Mouse (Mus musculus): ENCODE measurements at regions not wholly inside any gene's neighbourhood (a gene's known extent, or its start where the extent isn't known, plus 50 kb on each side); places are given as distances from the start of the nearest gene placed in this dataset.

DNA sequence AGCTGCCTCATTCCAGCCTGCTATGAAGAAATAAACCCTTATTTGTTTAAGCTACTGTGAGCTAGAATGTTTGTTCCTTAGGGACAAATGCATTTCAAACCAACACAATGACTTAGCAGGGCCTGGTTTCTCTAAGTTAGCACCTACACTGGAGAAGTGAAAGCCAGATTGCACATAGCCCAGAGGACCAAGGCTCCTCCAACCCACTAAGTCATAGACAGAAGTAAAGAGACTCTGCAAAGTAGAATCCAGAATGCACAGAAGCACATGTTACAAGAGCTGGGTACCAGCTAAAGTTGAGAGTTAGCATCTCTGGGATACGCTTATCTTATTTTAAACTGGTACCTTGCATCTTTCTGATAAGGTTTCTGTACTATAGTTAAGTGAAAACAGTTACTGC is 443.4 kb upstream of the Jarid2 start:
- H3K4me3 ChIP-seq (ENCODE audit: insufficient read depth, low read length), result no peak overlapping the region
- peaks cover 4% of the 10 kb centered on the region for H3K4me1 ChIP-seq (ENCODE audit: control insufficient read depth, insufficient read depth, low read length)
- no peak for TF ChIP-seq CTCF (IDR thresholded peaks at IDR 0.05; ENCODE audit: extremely low read depth, insufficient read depth, low read length)
- no peak for TF ChIP-seq POLR2A (IDR thresholded peaks at IDR 0.05; ENCODE audit: extremely low read depth, insufficient read depth, low read length)
- no peak overlapping the region for H3K27ac ChIP-seq (ENCODE audit: insufficient read depth, low read length)

DNA sequence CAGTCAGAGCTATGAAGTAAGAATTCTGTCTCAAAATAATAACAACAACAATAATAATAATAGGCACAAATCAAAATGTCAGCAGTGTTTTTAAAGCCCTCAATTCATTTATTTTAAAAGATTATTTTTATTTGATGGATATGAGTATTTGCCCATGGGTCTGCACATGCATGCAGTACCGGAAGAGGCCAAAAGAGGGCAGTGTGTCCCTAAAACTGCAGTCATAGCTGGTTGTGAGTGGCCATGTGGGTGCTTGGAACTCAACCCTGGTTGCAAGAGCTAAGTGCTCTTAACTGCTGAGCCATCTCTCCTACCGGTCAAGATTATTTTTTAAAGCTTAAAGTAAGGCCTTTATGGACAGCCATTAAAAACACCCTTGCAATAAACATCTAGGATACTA is 439.1 kb upstream of the Jarid2 start:
- no peaks in the 10 kb centered on the region; the same call in 1 of the 2 replicates for H3K4me1 ChIP-seq (ENCODE audit: control insufficient read depth, insufficient read depth, low read length)
- H3K27ac ChIP-seq (ENCODE audit: insufficient read depth, low read length), result no peak overlapping the region
- TF ChIP-seq POLR2A (IDR thresholded peaks at IDR 0.05; ENCODE audit: extremely low read depth, insufficient read depth, low read length) (no peak), CTCF (IDR thresholded peaks at IDR 0.05; ENCODE audit: extremely low read depth, insufficient read depth, low read length) (peak; percentile 23)
- H3K4me3 ChIP-seq (ENCODE audit: insufficient read depth, low read length), result no peak overlapping the region

DNA sequence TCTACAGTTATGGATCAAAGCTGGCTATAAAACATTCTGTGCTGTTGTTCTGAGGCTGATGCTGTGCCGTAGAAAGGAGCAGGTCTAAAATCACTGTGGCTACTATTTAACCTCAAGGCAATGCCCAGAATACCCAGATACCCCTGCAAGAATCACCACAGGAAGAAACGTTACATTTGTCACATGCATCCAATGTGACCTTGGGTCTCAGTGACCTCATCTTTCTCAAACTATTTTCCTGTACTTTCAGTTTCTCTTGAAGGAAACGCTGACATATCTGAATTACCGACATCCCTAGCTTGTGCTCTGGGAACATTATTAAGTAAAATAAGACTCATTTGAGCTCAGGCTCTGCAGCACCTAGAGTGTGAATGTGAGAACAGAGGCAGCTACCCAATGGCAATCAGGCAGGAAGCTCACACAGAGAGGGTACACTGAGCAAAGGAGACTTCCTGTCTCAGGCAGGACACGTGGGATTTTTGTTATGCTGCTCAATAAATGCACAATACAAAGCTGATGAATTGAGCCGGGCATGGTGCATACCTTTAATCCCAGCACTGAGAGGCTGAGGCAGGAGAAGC is 436.7 kb upstream of the Jarid2 start:
- H3K4me3 ChIP-seq (ENCODE audit: insufficient read depth, low read length), result no peak overlapping the region
- no peaks in the 10 kb centered on the region; the same call in 1 of the 2 replicates for H3K4me1 ChIP-seq (ENCODE audit: control insufficient read depth, insufficient read depth, low read length)
- no peak overlapping the region for H3K27ac ChIP-seq (ENCODE audit: insufficient read depth, low read length)
- TF ChIP-seq POLR2A (IDR thresholded peaks at IDR 0.05; ENCODE audit: extremely low read depth, insufficient read depth, low read length) (no peak), CTCF (IDR thresholded peaks at IDR 0.05; ENCODE audit: extremely low read depth, insufficient read depth, low read length) (no peak)

DNA sequence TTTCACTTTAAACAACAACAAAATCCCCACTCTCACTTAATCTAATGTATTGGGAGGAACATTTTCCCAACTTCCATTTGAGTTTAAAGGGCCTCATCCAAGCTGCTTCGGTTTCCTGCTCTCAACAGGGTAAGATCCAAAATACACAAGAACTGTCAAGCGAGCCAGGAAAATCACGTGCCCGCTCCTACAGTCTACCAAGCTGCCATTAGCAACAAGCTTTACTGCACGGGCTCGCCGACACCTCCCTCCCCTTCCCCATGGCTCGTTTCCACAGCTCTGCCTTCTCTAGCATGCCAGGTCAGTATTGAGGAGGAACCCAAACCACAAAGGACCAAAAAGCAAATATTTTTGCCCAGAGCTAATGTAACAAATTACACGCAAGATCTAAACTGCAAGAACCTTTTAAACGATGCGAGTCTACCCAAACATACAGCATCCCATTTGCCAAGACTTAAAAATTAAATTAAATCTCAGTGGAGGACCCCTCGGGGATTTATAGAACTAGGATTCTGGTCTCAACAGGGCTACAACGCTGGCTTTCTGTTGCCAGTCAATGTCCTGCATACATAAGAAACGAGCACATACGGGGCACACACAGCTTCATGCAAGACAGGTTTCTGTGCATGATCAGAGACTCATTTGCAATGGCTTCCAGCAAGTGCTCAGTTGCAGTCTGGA is 435.4 kb upstream of the Jarid2 start:
- H3K27ac ChIP-seq (ENCODE audit: insufficient read depth, low read length), result no peak overlapping the region
- no peaks in the 10 kb centered on the region; the same call in 1 of the 2 replicates for H3K4me1 ChIP-seq (ENCODE audit: control insufficient read depth, insufficient read depth, low read length)
- TF ChIP-seq POLR2A (IDR thresholded peaks at IDR 0.05; ENCODE audit: extremely low read depth, insufficient read depth, low read length), result no peak
- TF ChIP-seq CTCF (IDR thresholded peaks at IDR 0.05; ENCODE audit: extremely low read depth, insufficient read depth, low read length), result no peak
- no peak overlapping the region for H3K4me3 ChIP-seq (ENCODE audit: insufficient read depth, low read length)

DNA sequence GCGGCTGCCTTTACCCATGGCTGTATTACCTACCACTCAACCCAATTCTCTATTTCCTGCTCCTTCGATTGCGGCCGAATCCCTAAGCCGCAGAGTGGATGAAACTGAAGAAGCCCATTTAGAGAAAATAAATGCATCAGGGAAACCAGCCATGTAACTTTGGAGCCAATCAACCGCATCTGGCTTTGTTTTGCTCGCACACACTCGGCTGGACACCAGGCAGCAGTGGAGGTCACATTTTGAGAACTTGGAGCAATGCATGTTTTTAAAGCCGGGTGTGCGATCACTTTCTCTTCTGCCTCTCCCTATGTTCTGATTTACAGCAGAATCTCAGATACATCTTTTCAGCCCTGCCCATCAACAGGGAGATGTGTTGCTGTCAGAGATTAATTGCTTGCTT is 433.7 kb upstream of the Jarid2 start:
- no peaks in the 10 kb centered on the region; the same call in 1 of the 2 replicates for H3K4me1 ChIP-seq (ENCODE audit: control insufficient read depth, insufficient read depth, low read length)
- no peak for TF ChIP-seq POLR2A (IDR thresholded peaks at IDR 0.05; ENCODE audit: extremely low read depth, insufficient read depth, low read length)
- no peak for TF ChIP-seq CTCF (IDR thresholded peaks at IDR 0.05; ENCODE audit: extremely low read depth, insufficient read depth, low read length)
- H3K27ac ChIP-seq (ENCODE audit: insufficient read depth, low read length), result no peak overlapping the region
- no peak overlapping the region for H3K4me3 ChIP-seq (ENCODE audit: insufficient read depth, low read length)

DNA sequence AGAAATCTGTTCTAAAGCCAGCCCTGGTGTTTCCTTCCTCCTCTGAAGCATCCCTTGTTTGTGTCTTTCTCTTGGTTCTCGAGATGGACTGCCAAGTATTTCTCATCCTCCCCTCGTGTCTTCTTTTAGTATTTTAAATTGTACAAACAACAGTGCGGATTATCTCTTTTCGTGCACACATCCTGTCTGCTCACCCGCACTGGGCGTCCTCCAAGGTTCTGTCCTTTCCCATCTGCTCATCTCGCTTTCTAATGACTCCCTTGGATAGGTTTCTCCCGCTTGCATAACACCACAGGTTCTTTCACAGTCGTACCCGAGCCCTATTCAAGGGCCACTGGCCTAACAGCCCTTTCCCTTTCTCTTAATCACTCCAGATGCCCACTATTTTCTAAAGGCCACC is 428.7 kb upstream of the Jarid2 start:
- Histone ChIP-seq H3K27ac (ENCODE audit: insufficient read depth, low read length) (no peak overlapping the region), H3K4me3 (ENCODE audit: insufficient read depth, low read length) (no peak overlapping the region), H3K4me1 (ENCODE audit: control insufficient read depth, insufficient read depth, low read length) (no peaks in the 10 kb centered on the region)
- TF ChIP-seq POLR2A (IDR thresholded peaks at IDR 0.05; ENCODE audit: extremely low read depth, insufficient read depth, low read length), result no peak
- TF ChIP-seq CTCF (IDR thresholded peaks at IDR 0.05; ENCODE audit: extremely low read depth, insufficient read depth, low read length), result no peak

DNA sequence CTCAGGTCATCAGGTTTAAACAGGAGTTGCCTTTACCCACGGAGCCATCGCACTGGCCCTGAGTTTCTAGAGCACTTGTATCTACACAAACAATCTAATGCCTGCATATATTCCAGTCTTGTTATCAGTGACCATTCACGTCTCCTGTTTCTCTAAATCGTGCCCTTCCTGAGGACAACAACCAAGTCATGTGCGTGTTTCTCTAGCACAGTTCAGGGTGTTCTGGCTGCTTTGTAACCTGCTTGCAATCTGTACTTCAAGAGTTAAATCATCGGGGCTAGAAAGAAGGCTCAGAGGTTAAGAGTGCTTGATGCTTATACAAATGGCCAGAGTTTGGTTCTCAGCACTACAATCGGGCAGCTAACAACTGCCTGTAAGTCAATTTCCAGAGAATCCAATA is 428.1 kb upstream of the Jarid2 start:
- Histone ChIP-seq H3K4me3 (ENCODE audit: insufficient read depth, low read length) (no peak overlapping the region), H3K27ac (ENCODE audit: insufficient read depth, low read length) (no peak overlapping the region), H3K4me1 (ENCODE audit: control insufficient read depth, insufficient read depth, low read length) (no peaks in the 10 kb centered on the region)
- TF ChIP-seq POLR2A (IDR thresholded peaks at IDR 0.05; ENCODE audit: extremely low read depth, insufficient read depth, low read length) (no peak), CTCF (IDR thresholded peaks at IDR 0.05; ENCODE audit: extremely low read depth, insufficient read depth, low read length) (no peak)

DNA sequence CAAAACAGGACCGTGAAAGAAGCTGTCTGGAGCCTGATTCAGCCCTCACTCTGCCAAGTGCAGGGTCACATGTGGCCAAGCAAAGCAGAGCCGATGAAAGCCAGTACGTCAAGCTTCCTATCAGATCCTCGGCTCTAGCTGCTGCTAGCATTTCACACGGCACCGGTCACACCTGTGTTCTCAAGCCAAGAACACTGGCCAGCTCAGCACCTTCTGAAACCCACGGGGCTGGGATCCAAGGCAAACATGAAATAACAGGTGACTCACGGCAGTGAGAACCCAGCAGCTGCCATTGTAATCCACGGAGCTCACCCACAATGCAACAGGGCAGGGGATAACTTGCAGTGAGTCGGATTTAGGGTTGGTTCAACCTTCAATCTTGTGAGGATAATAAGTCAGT is 427.3 kb upstream of the Jarid2 start:
- no peak overlapping the region for H3K4me3 ChIP-seq (ENCODE audit: insufficient read depth, low read length)
- H3K27ac ChIP-seq (ENCODE audit: insufficient read depth, low read length), result no peak overlapping the region
- TF ChIP-seq POLR2A (IDR thresholded peaks at IDR 0.05; ENCODE audit: extremely low read depth, insufficient read depth, low read length) (no peak), CTCF (IDR thresholded peaks at IDR 0.05; ENCODE audit: extremely low read depth, insufficient read depth, low read length) (no peak)
- H3K4me1 ChIP-seq (ENCODE audit: control insufficient read depth, insufficient read depth, low read length), result no peaks in the 10 kb centered on the region

DNA sequence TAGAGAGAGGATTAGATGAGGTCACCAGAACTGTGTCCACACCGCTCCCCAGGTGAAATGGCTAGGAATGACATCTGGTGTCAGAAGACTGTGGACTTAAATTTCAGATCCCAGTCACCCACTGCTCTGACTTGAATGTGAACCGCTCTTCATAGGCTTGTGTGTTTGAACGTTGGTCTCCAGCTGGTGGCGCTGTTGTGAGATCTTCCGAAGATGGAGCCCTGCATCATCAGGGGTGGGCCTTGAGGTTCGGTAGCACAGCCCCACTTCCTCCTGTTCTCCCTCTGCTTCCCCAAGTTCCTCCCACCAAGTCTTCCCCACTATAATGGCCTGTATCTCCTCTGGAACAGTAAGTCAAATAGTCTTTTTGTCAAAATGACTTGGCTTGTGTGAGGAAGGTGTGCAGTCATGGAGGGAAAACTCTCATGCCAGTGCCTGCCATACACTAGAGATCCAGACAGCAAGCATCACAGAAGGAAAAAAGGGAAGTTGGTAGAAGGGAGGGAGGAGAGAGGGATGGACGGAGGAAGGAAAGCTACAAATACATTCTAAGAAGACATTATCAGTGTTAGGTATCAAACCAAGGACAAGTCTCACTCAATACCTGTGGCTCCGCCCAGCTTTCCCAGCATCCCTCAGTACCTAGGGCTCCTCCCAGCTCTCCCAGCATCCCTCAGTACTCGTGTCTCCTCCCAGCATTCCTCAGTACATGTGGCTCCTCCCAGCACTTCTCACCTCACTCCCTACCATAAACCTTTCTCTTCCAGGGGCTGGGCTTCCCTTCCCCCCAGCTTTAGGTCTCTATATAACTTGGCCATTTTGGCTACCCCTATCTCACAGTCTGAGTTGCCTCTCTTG is 423.9 kb upstream of the Jarid2 start:
- 0 out of 2 replicates have a peak, but pooled peaks have one; percentile 9 for TF ChIP-seq CTCF (IDR thresholded peaks at IDR 0.05; ENCODE audit: extremely low read depth, insufficient read depth, low read length)
- TF ChIP-seq POLR2A (IDR thresholded peaks at IDR 0.05; ENCODE audit: extremely low read depth, insufficient read depth, low read length), result no peak
- H3K4me3 ChIP-seq (ENCODE audit: insufficient read depth, low read length), result no peak overlapping the region
- no peaks in the 10 kb centered on the region for H3K4me1 ChIP-seq (ENCODE audit: control insufficient read depth, insufficient read depth, low read length)
- no peak overlapping the region for H3K27ac ChIP-seq (ENCODE audit: insufficient read depth, low read length)
